Mouse (Mus musculus) pancreas, adult 10 weeks (tissue): Measurements from ENCODE around the gene Dcdc2a. TPM values are rescaled to one million over a fixed set of nuclear protein-coding genes. Genes with fewer than 3 reads are reported as not detected.

Experiments
- polyA plus RNA-seq: library from polyadenylated mRNA; stranded (reverse); fragments of 350-450 nt; fragmentation: Illumina TruSeq; extraction: RNeasy Lipid Tissue Mini Kit (QIAGEN cat#74804); gene quantifications from one replicate; pipeline ENCODE4 v1.2.3, GENCODE M21; 2015; ENCODE audit warnings: low read depth, low replicate concordance; ENCODE audit not compliant: insufficient read depth

Dcdc2a gene
- 4.2 TPM for polyA plus RNA-seq

DNA sequence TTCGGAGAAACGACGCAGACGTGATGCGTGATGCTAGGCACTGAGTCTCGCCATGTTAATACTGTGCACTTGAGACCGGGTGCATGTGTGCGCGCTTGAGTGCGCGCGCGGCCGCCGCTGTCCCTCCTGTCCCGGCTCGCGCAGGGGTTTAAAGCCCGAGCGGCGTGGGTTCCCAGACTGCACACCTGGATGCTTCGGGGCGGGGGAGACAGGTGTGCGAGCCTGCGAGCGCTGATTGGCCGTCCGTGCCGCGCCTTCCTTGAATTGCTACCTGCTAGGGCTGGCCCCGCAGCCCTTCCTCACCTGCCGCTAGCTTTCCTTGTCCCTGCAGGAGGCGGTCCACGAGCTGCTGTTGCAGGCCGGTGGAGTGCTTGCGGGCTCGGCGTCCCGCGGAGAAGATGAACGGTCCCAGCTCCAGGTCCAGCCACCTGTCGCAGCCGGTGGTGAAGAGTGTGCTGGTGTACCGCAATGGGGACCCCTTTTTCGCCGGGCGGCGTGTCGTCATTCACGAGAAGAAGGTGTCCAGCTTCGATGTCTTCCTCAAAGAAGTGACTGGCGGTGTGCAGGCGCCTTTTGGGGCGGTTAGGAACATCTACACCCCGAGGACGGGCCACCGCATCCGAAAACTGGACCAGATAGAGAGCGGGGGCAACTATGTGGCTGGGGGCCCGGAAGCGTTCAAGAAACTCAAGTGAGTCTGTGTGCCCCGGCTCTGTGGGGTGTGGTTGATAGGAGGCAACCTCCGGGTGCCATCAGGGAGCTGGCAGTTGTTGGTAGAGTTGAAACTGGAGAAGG, at the start of gene Dcdc2a:
Dcdc2a (plus strand) TSS at position 132 of the 795 bp plus-strand sequence.

DNA sequence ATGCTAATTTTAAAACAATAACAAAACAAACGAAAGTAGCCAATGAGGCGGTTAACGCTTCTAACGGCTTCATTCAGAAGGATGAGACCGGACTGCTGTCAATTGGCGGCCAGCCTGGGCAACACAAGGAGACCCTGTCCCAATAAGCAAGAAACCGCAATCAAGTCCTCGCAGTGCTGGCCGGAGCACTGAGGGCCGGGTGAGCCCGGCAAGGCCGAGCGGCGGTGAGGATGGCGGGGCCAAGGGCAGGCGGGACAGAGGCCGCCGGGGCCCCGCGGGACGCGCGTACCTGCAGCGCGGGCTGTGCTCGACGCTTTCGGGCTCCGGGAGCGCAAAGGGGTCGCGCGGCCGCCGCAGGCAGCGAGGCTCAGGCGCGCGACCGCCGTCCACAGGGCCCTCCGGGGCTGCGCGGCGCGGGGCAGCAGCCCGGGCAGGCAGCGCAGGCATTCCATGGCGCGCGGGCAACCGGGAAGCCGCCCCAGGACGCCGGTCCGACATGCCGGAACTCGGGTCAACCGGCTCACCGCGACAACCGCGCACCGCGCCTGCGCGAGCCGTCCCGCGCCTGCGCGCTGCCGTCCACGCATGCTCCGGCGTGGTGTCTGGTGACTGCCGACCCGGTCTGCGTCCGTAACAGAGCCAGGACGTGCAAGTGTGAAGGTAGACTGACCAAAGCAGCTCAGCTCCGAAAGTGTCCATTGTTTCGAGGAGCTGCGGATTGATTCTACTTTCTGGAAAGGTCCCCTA, 35.8 kb upstream of the Dcdc2a start, which contains the start of gene Mrs2:
Mrs2 (minus strand) TSS at position 587 of the 747 bp plus-strand sequence.

Other genes with a start within 250 kb of the Dcdc2a start
- 17.2 TPM for gene Acot13, start 224.5 kb upstream of the Dcdc2a start, polyA plus RNA-seq
- gene Tdp2, start 224.3 kb upstream of the Dcdc2a start, polyA plus RNA-seq: 10.2 TPM
- 0.26 TPM for gene D130043K22Rik, start 210.9 kb upstream of the Dcdc2a start, polyA plus RNA-seq
- gene Aldh5a1, start 118.3 kb upstream of the Dcdc2a start, polyA plus RNA-seq: 1.9 TPM
- gene Gpld1, start 112.9 kb upstream of the Dcdc2a start, polyA plus RNA-seq: 3.5 TPM
- gene Mrs2, start 35.6 kb upstream of the Dcdc2a start, polyA plus RNA-seq: 5.9 TPM
- 1.6 TPM for gene Nrsn1, start 214.5 kb downstream of the Dcdc2a start, polyA plus RNA-seq